Mouse (Mus musculus): ENCODE results near the gene 1810009A15Rik. TPM values are rescaled to one million over a fixed set of nuclear protein-coding genes. Genes with fewer than 3 reads are reported as not detected.

1810009A15Rik gene
- 37.3 to 46.2 TPM (median 41.3 TPM) in 4 replicates for total RNA-seq (2023; ENCODE audit: inconsistent age)

DNA sequence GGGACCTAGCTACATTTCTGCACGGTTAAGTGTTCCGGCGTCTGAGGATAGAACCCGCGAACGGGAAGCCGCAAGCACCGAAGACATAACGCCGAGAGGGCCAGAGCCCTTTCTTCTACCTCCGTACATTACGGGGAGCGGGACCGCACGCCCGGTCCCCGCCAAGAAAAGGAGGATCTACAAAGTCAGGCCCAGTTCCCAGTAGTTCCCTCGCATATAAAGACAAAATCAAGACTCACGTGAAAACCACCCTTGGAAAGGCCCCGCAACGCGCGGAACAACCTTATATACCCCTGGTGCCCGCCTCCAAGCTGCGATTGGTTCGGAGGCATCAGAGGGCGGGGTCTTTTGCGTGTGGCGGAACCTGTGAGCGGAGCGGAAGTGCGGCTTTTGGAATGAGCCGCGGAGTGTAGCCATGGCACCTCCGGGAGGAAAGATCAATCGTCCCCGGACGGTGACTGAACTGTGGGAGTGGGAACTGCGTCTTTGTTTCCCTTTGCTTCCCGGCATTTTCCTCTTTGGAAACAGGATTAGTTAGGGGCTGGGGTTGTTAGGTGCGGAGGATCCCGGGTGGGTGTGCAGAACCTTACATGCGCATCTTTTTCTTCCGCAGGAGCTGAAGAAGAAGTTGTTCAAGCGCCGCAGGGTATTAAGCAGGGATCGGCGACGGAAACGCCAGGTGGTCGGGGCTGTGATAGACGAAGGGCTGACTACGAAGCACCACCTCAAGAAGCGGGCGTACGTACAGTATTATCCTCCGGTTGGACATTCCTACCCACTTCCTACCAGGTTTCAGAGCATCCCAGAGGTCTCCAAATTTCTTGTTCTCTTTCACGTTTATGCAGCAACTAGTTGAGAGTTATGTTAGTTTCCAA is at the start of gene 1810009A15Rik, which contains the start of gene Gm49416:
Gene 1810009A15Rik, plus strand, starts transcription at position 343 of the 875 bp plus-strand sequence.
Gene Gm49416, plus strand, starts transcription at position 416 of the 875 bp plus-strand sequence.

GRCm38 (mm10) chr19:8839103-8839907 is 49.3 kb upstream of the 1810009A15Rik start, which contains the start of gene Gng3:
Gng3 (minus strand) TSS chr19:8839194.

DNA sequence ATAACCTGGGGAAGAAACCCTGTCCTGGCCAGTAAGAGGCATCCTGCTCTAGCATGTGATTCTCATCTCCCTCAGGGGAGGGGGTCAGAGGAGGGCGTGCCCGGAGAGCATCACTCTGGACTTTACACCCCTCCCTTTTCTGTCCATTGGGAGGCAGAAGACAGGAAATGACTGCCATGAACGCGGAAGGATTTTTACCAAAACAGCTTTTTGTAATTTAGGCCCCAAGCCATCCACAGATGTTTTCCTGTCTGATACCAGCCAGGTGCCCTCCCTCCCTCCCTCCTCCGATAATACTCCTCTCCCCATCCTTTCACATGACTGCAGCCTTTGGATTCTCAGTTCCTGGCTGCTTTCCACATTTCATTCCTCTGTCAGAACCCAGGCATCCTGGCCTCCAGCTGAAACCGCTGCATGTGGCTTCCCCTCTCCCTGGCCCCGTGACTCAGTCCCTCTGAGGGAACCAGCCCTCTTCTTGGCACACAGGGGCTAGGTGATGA is 38.2 kb upstream of the 1810009A15Rik start, which contains the start of gene Lrrn4cl:
Gene Lrrn4cl, plus strand, starts transcription at position 367 of the 500 bp plus-strand sequence.

GRCm38 (mm10) chr19:8871267-8872186 is 17.1 kb upstream of the 1810009A15Rik start, which contains the start of gene Ubxn1:
Ubxn1 (plus strand) TSS chr19:8871496.

DNA sequence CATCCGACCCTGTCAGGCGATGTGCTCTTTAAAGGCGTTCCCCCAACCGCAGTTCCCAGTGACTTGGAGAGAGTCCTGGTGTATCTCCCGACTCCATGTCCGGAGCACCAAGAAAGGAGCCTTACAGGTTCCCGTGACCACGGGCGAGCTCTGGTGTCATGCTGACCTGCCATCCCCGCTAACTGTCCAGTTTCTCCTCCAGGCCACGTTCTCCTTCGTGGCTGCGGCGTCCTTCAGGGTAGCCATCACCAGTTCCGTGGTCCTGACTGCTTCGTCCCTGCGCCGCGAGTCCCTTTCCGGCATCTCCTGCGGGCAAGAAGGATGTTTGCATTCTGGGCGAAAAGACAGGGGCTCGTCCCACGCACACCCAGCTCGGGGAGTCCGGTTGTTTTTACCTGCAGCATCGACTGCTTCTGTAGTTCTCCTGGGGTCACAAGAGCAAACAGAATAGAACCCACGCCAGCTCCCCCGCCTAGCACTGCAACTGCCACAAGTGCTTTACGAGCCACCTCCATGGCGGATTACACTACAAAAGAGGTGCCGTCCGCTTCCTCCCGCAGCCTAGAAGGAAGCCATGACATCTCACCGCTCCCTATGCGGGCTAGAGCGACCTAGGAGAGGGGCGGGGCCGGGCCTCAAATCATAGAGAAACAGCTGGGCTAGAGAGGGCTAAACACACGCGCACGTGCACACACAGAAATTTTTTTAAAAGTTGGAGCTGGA is 8.2 kb upstream of the 1810009A15Rik start, which contains the start of gene Uqcc3:
Gene Uqcc3, minus strand, starts transcription at position 613 of the 723 bp plus-strand sequence.

DNA sequence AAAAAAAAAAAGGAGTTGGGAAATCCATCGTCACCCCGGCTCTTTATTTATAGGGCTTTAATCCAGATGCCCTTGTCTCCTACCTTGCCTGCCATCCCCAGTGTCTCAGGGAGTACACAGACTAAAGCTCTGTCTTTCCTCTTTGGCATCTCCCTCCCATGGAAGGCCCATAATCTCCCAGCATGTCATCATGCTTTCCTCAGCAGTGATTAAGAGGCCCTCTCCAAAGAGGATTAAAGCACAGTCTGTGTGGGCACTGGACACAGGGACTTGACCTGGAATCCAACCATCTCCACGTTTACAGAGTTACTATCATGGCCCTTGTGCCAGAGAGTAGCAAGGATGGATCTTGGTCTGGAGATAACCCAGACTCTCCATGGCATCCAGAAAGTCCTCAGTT is 5.0 kb upstream of the 1810009A15Rik start, which contains the start of the genes Lbhd1 and Gm49403:
Gene Lbhd1, plus strand, starts transcription at position 117 of the 400 bp plus-strand sequence.
Gene Gm49403, plus strand, starts transcription at position 315 of the 400 bp plus-strand sequence.

GRCm38 (mm10) chr19:8892829-8893766 is 4.4 kb downstream of the 1810009A15Rik start, which contains the start of gene Ints5:
Ints5 (plus strand) TSS chr19:8893005.

DNA sequence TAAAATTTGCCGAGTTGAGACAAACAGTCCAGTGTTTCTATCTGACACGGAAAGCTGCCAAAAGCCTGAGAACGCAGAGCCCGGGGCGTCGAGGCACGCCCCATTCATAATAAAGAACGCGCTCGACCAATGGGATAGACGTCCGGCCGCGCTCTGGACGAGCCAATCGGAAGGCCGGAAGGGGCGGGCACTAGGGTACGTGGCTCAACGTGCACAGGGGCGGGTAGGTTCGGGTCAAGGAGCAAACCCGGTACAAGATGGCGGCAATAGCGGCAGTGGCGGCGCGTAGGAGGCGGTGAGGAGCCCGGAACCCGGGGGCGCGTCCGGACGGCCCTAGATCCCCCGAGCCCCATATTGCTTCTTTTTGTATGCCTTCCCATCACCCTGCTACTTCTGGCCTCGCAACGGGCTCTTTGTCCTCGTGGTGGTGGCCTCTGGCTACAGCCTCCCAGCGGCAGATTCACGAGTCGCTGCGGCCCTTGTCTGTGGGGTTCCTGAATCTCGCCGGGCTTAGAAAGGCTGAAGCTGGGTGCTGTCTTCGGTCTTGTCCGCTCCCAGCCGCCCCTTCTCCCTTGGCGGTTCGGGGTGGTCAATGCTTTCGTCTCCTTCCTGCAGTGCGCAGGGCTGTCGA is 9.3 kb downstream of the 1810009A15Rik start, which contains the start of gene Ganab:
Gene Ganab, plus strand, starts transcription at position 207 of the 631 bp plus-strand sequence.

GRCm38 (mm10) chr19:8920073-8920736 is 31.6 kb downstream of the 1810009A15Rik start, which contains the start of gene B3gat3:
B3gat3 (plus strand) TSS chr19:8920374.

GRCm38 (mm10) chr19:8929224-8930088 is 40.8 kb downstream of the 1810009A15Rik start, which contains the start of the genes Rom1 and Eml3:
Rom1 (minus strand) TSS chr19:8929356.
Eml3 (plus strand) TSS chr19:8929552.

Other genes starting within 250 kb of the 1810009A15Rik start
- gene Chrm1, start 225.1 kb upstream of the 1810009A15Rik start, total RNA-seq (2023; ENCODE audit: inconsistent age) = not detected in 4 replicates
- gene Slc3a2, start 165.5 kb upstream of the 1810009A15Rik start, total RNA-seq (2023; ENCODE audit: inconsistent age) = 215 to 230 TPM (median 221 TPM) in 4 replicates
- 66.4 to 86.6 TPM (median 70.6 TPM) in 4 replicates for gene Wdr74, start 153.0 kb upstream of the 1810009A15Rik start, total RNA-seq (2023; ENCODE audit: inconsistent age)
- 4.2 to 4.8 TPM (median 4.5 TPM) in 4 replicates for gene 1700092M07Rik, start 148.1 kb upstream of the 1810009A15Rik start, total RNA-seq (2023; ENCODE audit: inconsistent age)
- 209 to 258 TPM (median 241 TPM) in 4 replicates for gene Stx5a, start 147.4 kb upstream of the 1810009A15Rik start, total RNA-seq (2023; ENCODE audit: inconsistent age)
- 374 to 413 TPM (median 398 TPM) in 4 replicates for gene Nxf1, start 131.8 kb upstream of the 1810009A15Rik start, total RNA-seq (2023; ENCODE audit: inconsistent age)
- gene Tmem223, start 117.9 kb upstream of the 1810009A15Rik start, total RNA-seq (2023; ENCODE audit: inconsistent age) = 28.8 to 38.3 TPM (median 33.5 TPM) in 4 replicates
- gene Tmem179b, start 114.4 kb upstream of the 1810009A15Rik start, total RNA-seq (2023; ENCODE audit: inconsistent age) = 70.3 to 85.2 TPM (median 76.3 TPM) in 4 replicates
- gene Taf6l, start 102.4 kb upstream of the 1810009A15Rik start, total RNA-seq (2023; ENCODE audit: inconsistent age) = 18.7 to 25.0 TPM (median 24.5 TPM) in 4 replicates
- 59.9 to 73.9 TPM (median 64.1 TPM) in 4 replicates for gene Polr2g, start 90.3 kb upstream of the 1810009A15Rik start, total RNA-seq (2023; ENCODE audit: inconsistent age)
- gene Zbtb3, start 86.3 kb upstream of the 1810009A15Rik start, total RNA-seq (2023; ENCODE audit: inconsistent age) = 1.1 to 2.0 TPM (median 1.6 TPM) in 4 replicates
- gene Ttc9c, start 69.5 kb upstream of the 1810009A15Rik start, total RNA-seq (2023; ENCODE audit: inconsistent age) = 29.7 to 34.2 TPM (median 31.8 TPM) in 4 replicates
- 114 to 120 TPM (median 118 TPM) in 4 replicates for gene Hnrnpul2, start 68.8 kb upstream of the 1810009A15Rik start, total RNA-seq (2023; ENCODE audit: inconsistent age)
- 9.1 to 16.6 TPM (median 9.7 TPM) in 4 replicates for gene AC129217.1, start 59.1 kb upstream of the 1810009A15Rik start, total RNA-seq (2023; ENCODE audit: inconsistent age)
- 46.7 to 50.3 TPM (median 48.0 TPM) in 4 replicates for gene Bscl2, start 51.4 kb upstream of the 1810009A15Rik start, total RNA-seq (2023; ENCODE audit: inconsistent age)
- not detected in 4 replicates for gene Gng3, start 49.7 kb upstream of the 1810009A15Rik start, total RNA-seq (2023; ENCODE audit: inconsistent age)
- gene Lrrn4cl, start 38.1 kb upstream of the 1810009A15Rik start, total RNA-seq (2023; ENCODE audit: inconsistent age) = 0.54 to 0.93 TPM (median 0.74 TPM) in 4 replicates
- 131 to 153 TPM (median 146 TPM) in 4 replicates for gene Ubxn1, start 17.4 kb upstream of the 1810009A15Rik start, total RNA-seq (2023; ENCODE audit: inconsistent age)
- gene Uqcc3, start 7.9 kb upstream of the 1810009A15Rik start, total RNA-seq (2023; ENCODE audit: inconsistent age) = 20.4 to 22.0 TPM (median 20.8 TPM) in 4 replicates
- gene Lbhd1, start 5.1 kb upstream of the 1810009A15Rik start, total RNA-seq (2023; ENCODE audit: inconsistent age) = 5.8 to 25.1 TPM (median 14.5 TPM) in 4 replicates
- not detected in 4 replicates for gene Gm49403, start 4.9 kb upstream of the 1810009A15Rik start, total RNA-seq (2023; ENCODE audit: inconsistent age)
- 3.4 to 6.4 TPM in 2 of 4 replicates, not detected in the others for gene Gm49416, start 73 bp downstream of the 1810009A15Rik start, total RNA-seq (2023; ENCODE audit: inconsistent age)
- gene Ints5, start 4.2 kb downstream of the 1810009A15Rik start, total RNA-seq (2023; ENCODE audit: inconsistent age) = 17.3 to 21.1 TPM (median 20.2 TPM) in 4 replicates
- 154 to 162 TPM (median 156 TPM) in 4 replicates for gene Ganab, start 9.2 kb downstream of the 1810009A15Rik start, total RNA-seq (2023; ENCODE audit: inconsistent age)
- 64.7 to 70.7 TPM (median 65.6 TPM) in 4 replicates for gene B3gat3, start 31.5 kb downstream of the 1810009A15Rik start, total RNA-seq (2023; ENCODE audit: inconsistent age)
- gene Rom1, start 40.5 kb downstream of the 1810009A15Rik start, total RNA-seq (2023; ENCODE audit: inconsistent age) = 3.7 to 4.9 TPM (median 4.3 TPM) in 4 replicates
- gene Eml3, start 40.7 kb downstream of the 1810009A15Rik start, total RNA-seq (2023; ENCODE audit: inconsistent age) = 81.6 to 99.9 TPM (median 83.4 TPM) in 4 replicates
- 194 to 213 TPM (median 202 TPM) in 4 replicates for gene Mta2, start 53.0 kb downstream of the 1810009A15Rik start, total RNA-seq (2023; ENCODE audit: inconsistent age)
- gene Tut1, start 65.0 kb downstream of the 1810009A15Rik start, total RNA-seq (2023; ENCODE audit: inconsistent age) = 41.4 to 46.3 TPM (median 43.1 TPM) in 4 replicates
- gene Eef1g, start 78.2 kb downstream of the 1810009A15Rik start, total RNA-seq (2023; ENCODE audit: inconsistent age) = 498 to 534 TPM (median 511 TPM) in 4 replicates
- gene Ahnak, start 100.4 kb downstream of the 1810009A15Rik start, total RNA-seq (2023; ENCODE audit: inconsistent age) = 110 to 155 TPM (median 141 TPM) in 4 replicates
- not detected in 4 replicates for gene Scgb1a1, start 199.1 kb downstream of the 1810009A15Rik start, total RNA-seq (2023; ENCODE audit: inconsistent age)
- 22.6 to 36.7 TPM (median 30.9 TPM) in 4 replicates for gene Asrgl1, start 246.8 kb downstream of the 1810009A15Rik start, total RNA-seq (2023; ENCODE audit: inconsistent age)